Mouse (Mus musculus): ENCODE results near the gene Pla2g1b. TPM values are rescaled to one million over a fixed set of nuclear protein-coding genes. Genes with fewer than 3 reads are reported as not detected.
A peak's percentile ranks its signal among the peaks of the same experiment; 100 is the strongest.

Pla2g1b gene
- not detected in 2 replicates for polyA plus RNA-seq (2015; fragmentation: Nextera tagmentation; extraction: Ambion mirVana)

- H3K4me1 ChIP-seq (replicated peaks), result no peaks in the 10 kb centered on the region
- no peak within 1 kb of the TSS for H3K4me3 ChIP-seq (replicated peaks)
- H3K9ac ChIP-seq (replicated peaks), result no peak within 1 kb of the TSS
- no peak within 1 kb of the TSS for H3K27ac ChIP-seq
- H3K36me3 ChIP-seq, result no peaks in the 10 kb centered on the region
- no peak within 1 kb of the TSS for H3K4me2 ChIP-seq (replicated peaks)
- ATAC-seq, result no peak
- no peaks in the 10 kb centered on the region for H3K27me3 ChIP-seq
- 54% methylated on average over 9 of the region's 9 CpGs for WGBS
- no peaks in the 10 kb centered on the region for H3K9me3 ChIP-seq
These were observed at the start of gene Pla2g1b for GRCm38 (mm10) chr5:115465642-115466420. Gene Pla2g1b (plus strand): TSS chr5:115466262.

DNA sequence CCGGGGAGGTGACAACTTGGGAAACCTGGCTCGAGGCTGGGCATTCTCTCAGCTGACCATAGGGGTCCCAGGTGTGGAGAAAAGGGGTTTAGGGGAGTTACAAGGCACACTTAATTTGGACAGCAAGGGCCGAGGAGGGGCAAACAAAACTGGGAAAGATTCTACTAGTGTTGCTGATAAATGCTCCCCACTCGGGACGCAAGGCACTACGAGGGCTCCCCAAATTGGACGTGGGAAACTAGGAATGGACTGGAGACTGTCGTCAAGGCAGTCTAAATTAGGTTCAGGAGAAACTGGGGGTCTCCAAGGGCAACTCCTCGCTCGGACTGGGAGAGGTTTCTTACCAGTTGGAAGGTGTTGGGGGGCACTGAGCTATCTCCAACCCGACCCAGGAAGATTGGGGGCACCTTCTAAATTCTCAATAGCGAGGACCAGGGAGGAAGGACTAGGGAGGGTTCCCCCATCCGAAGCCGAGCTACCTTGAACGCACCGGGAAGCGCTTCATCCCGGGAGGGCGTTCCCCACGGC is 37.2 kb upstream of the Pla2g1b start:
- Histone ChIP-seq H3K4me1 (replicated peaks) (peaks cover 53% of the 10 kb centered on the region), H3K9me3 (no peaks in the 10 kb centered on the region), H3K9ac (replicated peaks) (peak overlapping the region; percentile 100), H3K4me2 (replicated peaks) (peak overlapping the region; percentile 96), H3K4me3 (replicated peaks) (peak overlapping the region; percentile 99), H3K27me3 (no peaks in the 10 kb centered on the region), H3K27ac (peak overlapping the region; percentile 100), H3K36me3 (peaks cover 7% of the 10 kb centered on the region)
- no peak; the same call in 1 of the 2 replicates for ATAC-seq
- WGBS, result 1% methylated on average over 20 of the region's 20 CpGs

- WGBS, result under 1% methylated on average over 36 of the region's 117 CpGs
- Histone ChIP-seq H3K9ac (replicated peaks) (peak within 1 kb of the TSS; percentile 100), H3K27ac (peak within 1 kb of the TSS; percentile 100), H3K4me3 (replicated peaks) (peak within 1 kb of the TSS; percentile 99), H3K4me1 (replicated peaks) (peaks cover 60% of the 10 kb centered on the region), H3K9me3 (no peaks in the 10 kb centered on the region), H3K4me2 (replicated peaks) (peak within 1 kb of the TSS; percentile 96), H3K27me3 (no peaks in the 10 kb centered on the region), H3K36me3 (peaks cover 7% of the 10 kb centered on the region)
- ATAC-seq, result peak; percentile 67
These were observed 36.5 kb upstream of the Pla2g1b start, which contains the start of gene Msi1 for GRCm38 (mm10) chr5:115429359-115430186. Gene Msi1 (plus strand): TSS chr5:115429599.

- H3K27me3 ChIP-seq, result no peaks in the 10 kb centered on the region
- H3K4me3 ChIP-seq (replicated peaks), result peak overlapping the region; percentile 99
- H3K36me3 ChIP-seq, result peaks cover 7% of the 10 kb centered on the region
- H3K4me1 ChIP-seq (replicated peaks), result peaks cover 68% of the 10 kb centered on the region
- under 1% methylated on average over 60 of the region's 73 CpGs for WGBS
- no peak for ATAC-seq
- H3K27ac ChIP-seq, result peak overlapping the region; percentile 100
- peak overlapping the region; percentile 96 for H3K4me2 ChIP-seq (replicated peaks)
- H3K9me3 ChIP-seq, result no peaks in the 10 kb centered on the region
- H3K9ac ChIP-seq (replicated peaks), result peak overlapping the region; percentile 100
These were observed 35.7 kb upstream of the Pla2g1b start for GRCm38 (mm10) chr5:115430187-115430960.

GRCm38 (mm10) chr5:115431061-115431897 is 34.8 kb upstream of the Pla2g1b start:
- no peaks in the 10 kb centered on the region for H3K27me3 ChIP-seq
- no peak for ATAC-seq
- H3K4me1 ChIP-seq (replicated peaks), result peaks cover 77% of the 10 kb centered on the region

GRCm38 (mm10) chr5:115431898-115432259 is 34.2 kb upstream of the Pla2g1b start:
- no peaks in the 10 kb centered on the region for H3K9me3 ChIP-seq
- no peaks in the 10 kb centered on the region for H3K27me3 ChIP-seq
- H3K36me3 ChIP-seq, result peaks cover 7% of the 10 kb centered on the region
- peak overlapping the region; percentile 96 for H3K4me2 ChIP-seq (replicated peaks)
- peak overlapping the region; percentile 100 for H3K9ac ChIP-seq (replicated peaks)
- no peak for ATAC-seq
- peak overlapping the region; percentile 99 for H3K4me3 ChIP-seq (replicated peaks)
- H3K27ac ChIP-seq, result peak overlapping the region; percentile 100
- peaks cover 78% of the 10 kb centered on the region for H3K4me1 ChIP-seq (replicated peaks)
- 1% methylated on average over 7 of the region's 7 CpGs for WGBS

More at GRCm38 (mm10) chr5:115431061-115431897, 34.8 kb upstream of the Pla2g1b start:
- H3K9me3 ChIP-seq, result no peaks in the 10 kb centered on the region
- H3K27ac ChIP-seq, result peak overlapping the region; percentile 100
- H3K36me3 ChIP-seq, result peaks cover 7% of the 10 kb centered on the region
- H3K4me2 ChIP-seq (replicated peaks), result peak overlapping the region; percentile 96
- WGBS, result 2% methylated on average over 14 of the region's 14 CpGs
- peak overlapping the region; percentile 99 for H3K4me3 ChIP-seq (replicated peaks)
- H3K9ac ChIP-seq (replicated peaks), result peak overlapping the region; percentile 100

GRCm38 (mm10) chr5:115432395-115432794 is 33.7 kb upstream of the Pla2g1b start:
- 20% methylated on average over 11 of the region's 11 CpGs for WGBS
- no peaks in the 10 kb centered on the region for H3K27me3 ChIP-seq

GRCm38 (mm10) chr5:115433191-115433590 is 32.9 kb upstream of the Pla2g1b start:
- Histone ChIP-seq H3K36me3 (peaks cover 9% of the 10 kb centered on the region), H3K27me3 (no peaks in the 10 kb centered on the region), H3K27ac (peak overlapping the region; percentile 100), H3K4me2 (replicated peaks) (peak overlapping the region; percentile 96), H3K4me1 (replicated peaks) (peaks cover 78% of the 10 kb centered on the region), H3K4me3 (replicated peaks) (peak overlapping the region; percentile 99), H3K9ac (replicated peaks) (peak overlapping the region; percentile 100), H3K9me3 (no peaks in the 10 kb centered on the region)
- no peak for ATAC-seq
- WGBS, result 44% methylated on average over 8 of the region's 8 CpGs

More at GRCm38 (mm10) chr5:115432395-115432794, 33.7 kb upstream of the Pla2g1b start:
- Histone ChIP-seq H3K4me3 (replicated peaks) (peak overlapping the region; percentile 99), H3K4me1 (replicated peaks) (peaks cover 78% of the 10 kb centered on the region), H3K9ac (replicated peaks) (peak overlapping the region; percentile 100), H3K9me3 (no peaks in the 10 kb centered on the region), H3K4me2 (replicated peaks) (peak overlapping the region; percentile 96), H3K36me3 (peaks cover 7% of the 10 kb centered on the region), H3K27ac (peak overlapping the region; percentile 100)
- ATAC-seq, result no peak

DNA sequence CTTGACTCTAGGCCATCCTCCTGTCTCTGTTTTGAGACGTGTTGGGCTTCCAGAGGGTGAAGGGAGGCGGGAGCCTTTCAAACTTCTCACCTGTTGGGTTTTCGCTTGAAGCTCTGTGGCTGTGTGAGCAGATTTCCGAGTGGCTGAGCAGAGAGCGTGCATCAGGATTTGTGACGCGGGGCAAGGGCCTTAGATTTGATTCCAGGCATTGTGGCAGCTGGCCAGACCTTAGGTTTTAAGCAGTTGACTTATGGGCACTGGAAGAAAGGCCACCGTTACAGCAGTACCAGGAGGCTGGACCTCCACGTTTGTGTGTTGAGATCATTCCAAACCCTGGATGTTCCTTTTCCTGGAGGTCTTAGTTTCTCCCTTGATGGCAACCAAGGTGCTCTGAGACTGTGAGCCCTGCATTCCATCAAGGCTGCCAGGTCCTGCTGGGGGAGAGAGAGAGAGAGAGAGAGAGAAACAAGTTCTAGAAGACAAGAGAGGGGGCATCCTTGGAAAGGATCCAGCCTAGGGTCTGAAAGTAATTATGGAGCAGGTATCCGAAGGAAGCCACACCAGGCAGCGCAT is 31.7 kb upstream of the Pla2g1b start:
- Histone ChIP-seq H3K27ac (peak overlapping the region; percentile 100), H3K27me3 (no peaks in the 10 kb centered on the region), H3K4me3 (replicated peaks) (peak overlapping the region; percentile 99), H3K9me3 (no peaks in the 10 kb centered on the region), H3K4me2 (replicated peaks) (peak overlapping the region; percentile 96), H3K36me3 (peaks cover 21% of the 10 kb centered on the region), H3K4me1 (replicated peaks) (peaks cover 80% of the 10 kb centered on the region), H3K9ac (replicated peaks) (peak overlapping the region; percentile 100)
- ATAC-seq, result no peak
- 8% methylated on average over 11 of the region's 11 CpGs for WGBS

Measured in midbrain, embryonic 13.5 days (tissue).